Mouse (Mus musculus) midbrain, embryonic 16.5 days (tissue): ENCODE results near the gene 4930503B20Rik. TPM values are rescaled to one million over a fixed set of nuclear protein-coding genes. Genes with fewer than 3 reads are reported as not detected.

Experiments
- ATAC-seq: fragments of 200-750 bp; cut with Nextera tagmentation; 2 replicates; pipeline ENCODE4 v1.8.0; 2017; ENCODE audit warnings: moderate TSS enrichment
- H3K27ac ChIP-seq: fragments of 300-500 bp; sonication (generic); 2 replicates; pipeline ENCODE4 v1.5.1; 2014; ENCODE audit warnings: mild to moderate bottlenecking, low read length, mixed read lengths
- H3K27me3 ChIP-seq: fragments of 300-500 bp; sonication (generic); 2 replicates; pipeline ENCODE4 v1.6.1; 2014; ENCODE audit warnings: low read depth, low read length, mixed read lengths; ENCODE audit not compliant: control insufficient read depth, insufficient read depth
- H3K36me3 ChIP-seq: fragments of 300-500 bp; sonication (generic); 2 replicates; pipeline ENCODE4 v1.6.1; 2014; ENCODE audit warnings: mild to moderate bottlenecking, low read length, moderate library complexity, mixed read lengths; ENCODE audit not compliant: control insufficient read depth, insufficient read depth
- H3K4me1 ChIP-seq: fragments of 300-500 bp; sonication (generic); 2 replicates; pipeline ENCODE4 v1.6.1; 2014; ENCODE audit warnings: mild to moderate bottlenecking, low read length, mixed read lengths; ENCODE audit not compliant: control insufficient read depth, insufficient read depth
- H3K4me2 ChIP-seq: fragments of 300-500 bp; sonication (generic); 2 replicates; pipeline ENCODE4 v1.6.1; 2014; ENCODE audit warnings: mild to moderate bottlenecking, low read length, mixed read lengths
- H3K4me3 ChIP-seq: fragments of 300-500 bp; sonication (generic); 2 replicates; pipeline ENCODE4 v1.5.1; 2014; ENCODE audit warnings: low read depth, mild to moderate bottlenecking, low read length, moderate library complexity, mixed read lengths
- H3K9ac ChIP-seq: fragments of 300-500 bp; sonication (generic); 2 replicates; pipeline ENCODE4 v1.6.1; 2014; ENCODE audit warnings: low read depth, low read length, mixed read lengths
- H3K9me3 ChIP-seq: fragments of 300-500 bp; sonication (generic); replicated peaks from 2 replicates; pipeline ENCODE4 v1.6.1; 2014; ENCODE audit warnings: mild to moderate bottlenecking, low read length, mixed read lengths; ENCODE audit not compliant: control insufficient read depth, poor library complexity, severe bottlenecking
- WGBS: fragments of 180-500 bp; shearing (Covaris S2); extraction: QIAGEN DNeasy Blood & Tissue Kit; methylation state at CpG from one replicate; pipeline ENCODE4 v1.1.7; 2014; 5-methylcytosine and 5-hydroxymethylcytosine counted together
- polyA plus RNA-seq: library from polyadenylated mRNA; unstranded; fragments of >200 nt; fragmentation: Nextera tagmentation; extraction: Ambion mirVana; gene quantifications from 2 replicates; pipeline ENCODE4 v1.2.1, GENCODE M21; 2015

The 4930503B20Rik gene
- polyA plus RNA-seq, 1 experiment from 2014 or later = 0.09 TPM

- Histone ChIP-seq H3K27ac (no peak overlapping the region), H3K9me3 (no peaks in the 10 kb centered on the region), H3K4me2 (no peak overlapping the region), H3K36me3 (no peaks in the 10 kb centered on the region), H3K4me1 (no peaks in the 10 kb centered on the region), H3K4me3 (no peak overlapping the region), H3K9ac (no peak overlapping the region), H3K27me3 (no peaks in the 10 kb centered on the region)
- WGBS = 91% methylated on average over 7 of the region's 7 CpGs
- ATAC-seq = no peak
Observed at GRCm38 (mm10) chr3:146596864-146597263, 54.3 kb downstream of the 4930503B20Rik start.

DNA sequence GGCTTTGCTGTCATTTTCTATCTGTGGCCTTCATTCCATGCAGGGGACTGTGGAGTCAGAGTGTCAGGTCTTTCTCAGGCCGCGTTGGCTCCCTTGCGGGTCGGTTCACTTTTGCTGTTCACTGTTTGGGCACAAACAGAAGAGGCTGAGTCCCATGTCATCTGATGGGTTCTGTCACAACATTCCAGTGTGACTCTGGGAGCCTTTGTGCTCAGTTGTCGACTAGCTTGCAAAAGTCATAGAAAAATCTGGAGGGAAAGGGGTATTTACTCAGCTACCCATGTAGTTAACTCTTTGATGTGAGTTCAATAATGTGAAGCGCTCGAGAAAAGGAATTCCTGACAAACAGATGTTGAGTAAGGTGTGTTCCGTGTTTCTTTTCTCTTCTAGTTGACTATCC, 54.7 kb downstream of the 4930503B20Rik start:
- Histone ChIP-seq H3K27me3 (no peaks in the 10 kb centered on the region), H3K4me2 (no peak overlapping the region), H3K9me3 (no peaks in the 10 kb centered on the region), H3K9ac (no peak overlapping the region), H3K36me3 (no peaks in the 10 kb centered on the region), H3K4me3 (no peak overlapping the region), H3K4me1 (no peaks in the 10 kb centered on the region), H3K27ac (no peak overlapping the region)
- ATAC-seq = no peak
- 88% methylated on average over 8 of the region's 8 CpGs for WGBS

DNA sequence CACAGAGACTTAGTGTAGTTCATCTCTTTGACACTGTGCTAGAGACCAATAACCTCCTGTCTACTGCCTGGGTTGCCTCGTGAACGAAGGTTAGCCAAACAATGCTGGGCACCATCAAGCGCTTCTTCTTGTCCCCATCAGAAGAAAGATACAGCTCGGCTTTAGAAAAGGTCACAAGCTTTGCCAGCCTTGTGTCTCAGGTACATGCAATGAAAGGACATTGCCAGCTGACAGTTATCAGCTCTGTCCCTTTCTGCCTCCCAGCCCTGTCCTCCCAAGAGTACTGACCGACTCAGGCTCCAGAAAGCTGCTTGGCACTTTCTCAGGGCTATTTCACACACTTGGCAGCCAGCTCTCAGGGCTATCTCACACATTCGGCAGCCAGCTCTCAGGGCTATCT, 55.7 kb downstream of the 4930503B20Rik start:
- H3K4me3 ChIP-seq = no peak overlapping the region
- WGBS = 89% methylated on average over 6 of the region's 6 CpGs
- no peaks in the 10 kb centered on the region for H3K9me3 ChIP-seq
- no peaks in the 10 kb centered on the region for H3K36me3 ChIP-seq
- no peak for ATAC-seq
- no peak overlapping the region for H3K9ac ChIP-seq
- no peaks in the 10 kb centered on the region for H3K27me3 ChIP-seq
- no peaks in the 10 kb centered on the region for H3K4me1 ChIP-seq
- no peak overlapping the region for H3K4me2 ChIP-seq
- no peak overlapping the region for H3K27ac ChIP-seq

Other genes with a start within 250 kb of the 4930503B20Rik start
- 18.0 and 18.2 TPM in 2 replicates for gene Ssx2ip, start 246.7 kb downstream of the 4930503B20Rik start, polyA plus RNA-seq
- gene Ctbs, start 201.5 kb downstream of the 4930503B20Rik start, polyA plus RNA-seq = 4.3 and 4.4 TPM in 2 replicates
- gene Spata1, start 151.6 kb downstream of the 4930503B20Rik start, polyA plus RNA-seq = 4.6 TPM in 2 replicates
- 256 and 276 TPM in 2 replicates for gene Gng5, start 151.5 kb downstream of the 4930503B20Rik start, polyA plus RNA-seq
- 37.4 and 39.9 TPM in 2 replicates for gene Rpf1, start 129.9 kb downstream of the 4930503B20Rik start, polyA plus RNA-seq
- 0.09 TPM in 1 of 2 replicates, not detected in the other for gene Uox, start 80.9 kb downstream of the 4930503B20Rik start, polyA plus RNA-seq
- gene Dnase2b, start 35.7 kb downstream of the 4930503B20Rik start, polyA plus RNA-seq = not detected in 2 replicates
- gene Samd13, start 34.3 kb upstream of the 4930503B20Rik start, polyA plus RNA-seq = 0.41 and 0.59 TPM in 2 replicates
- 218 and 228 TPM in 2 replicates for gene Prkacb, start 161.7 kb upstream of the 4930503B20Rik start, polyA plus RNA-seq
- gene Ttll7, start 201.1 kb upstream of the 4930503B20Rik start, polyA plus RNA-seq = 7.2 and 9.4 TPM in 2 replicates